Mouse (Mus musculus) G1E (cell line): ENCODE measurements around the gene Gpc2.

Experiments
- CTCF ChIP-seq: IDR thresholded peaks from 2 replicates; pipeline ENCODE4 v1.5.1; 2012; ENCODE audit warnings: low read depth, low read length, inconsistent platforms, mixed read lengths
- GATA1 ChIP-seq: IDR thresholded peaks from 2 replicates; pipeline ENCODE4 v1.6.1; 2012; ENCODE audit warnings: borderline replicate concordance, low read length, inconsistent platforms, mixed read lengths

GRCm38 (mm10) chr5:138262001-138262400 lies 17.8 kb downstream of the Gpc2 start:
- TF ChIP-seq CTCF (no peak), GATA1 (no peak)
